Mouse (Mus musculus): ENCODE data around the gene Mrpl36. TPM values are rescaled to one million over a fixed set of nuclear protein-coding genes. Genes with fewer than 3 reads are reported as not detected.
A peak's percentile ranks its signal among the peaks of the same experiment; 100 is the strongest.

Mrpl36 gene
- polyA plus RNA-seq, 1 experiment from 2014 or later = 140 TPM

GRCm38 (mm10) chr13:73306430-73306829 is 21.9 kb upstream of the Mrpl36 start:
- 65% methylated on average over 4 of the region's 4 CpGs for WGBS
- H3K27ac ChIP-seq = no peak overlapping the region

GRCm38 (mm10) chr13:73310183-73310929 is 18.0 kb upstream of the Mrpl36 start:
- Histone ChIP-seq H3K27ac (no peak overlapping the region), H3K27me3 (peaks cover 7% of the 10 kb centered on the region; the same call in 1 of the 2 replicates), H3K36me3 (no peaks in the 10 kb centered on the region), H3K9me3 (replicated peaks) (no peaks in the 10 kb centered on the region), H3K4me3 (no peak overlapping the region), H3K4me2 (no peak overlapping the region), H3K4me1 (replicated peaks) (peaks cover 14% of the 10 kb centered on the region), H3K9ac (no peak overlapping the region)
- 33% methylated on average over 8 of the region's 8 CpGs for WGBS
- peak; percentile 75 for ATAC-seq (replicated peaks; ENCODE audit: insufficient number of reproducible peaks, insufficient read depth, low FRiP score, low read depth)

More at GRCm38 (mm10) chr13:73306430-73306829, 21.9 kb upstream of the Mrpl36 start:
- Histone ChIP-seq H3K9me3 (replicated peaks) (no peaks in the 10 kb centered on the region), H3K4me3 (no peak overlapping the region), H3K4me2 (no peak overlapping the region), H3K9ac (no peak overlapping the region), H3K4me1 (replicated peaks) (peaks cover 25% of the 10 kb centered on the region), H3K27me3 (peaks cover 7% of the 10 kb centered on the region; the same call in 1 of the 2 replicates), H3K36me3 (no peaks in the 10 kb centered on the region)
- no peak for ATAC-seq (replicated peaks; ENCODE audit: insufficient number of reproducible peaks, insufficient read depth, low FRiP score, low read depth)

- Histone ChIP-seq H3K4me1 (replicated peaks) (peaks cover under 1% of the 10 kb centered on the region; the same call in 1 of the 2 replicates), H3K4me2 (no peak overlapping the region), H3K4me3 (no peak overlapping the region), H3K9ac (no peak overlapping the region), H3K27me3 (no peaks in the 10 kb centered on the region), H3K27ac (no peak overlapping the region), H3K9me3 (replicated peaks) (no peaks in the 10 kb centered on the region), H3K36me3 (peaks cover 63% of the 10 kb centered on the region)
- 93% methylated on average over 4 of the region's 4 CpGs for WGBS
- no peak for ATAC-seq (replicated peaks; ENCODE audit: insufficient number of reproducible peaks, insufficient read depth, low FRiP score, low read depth)
Observed at GRCm38 (mm10) chr13:73320048-73320447, 8.3 kb upstream of the Mrpl36 start.

DNA sequence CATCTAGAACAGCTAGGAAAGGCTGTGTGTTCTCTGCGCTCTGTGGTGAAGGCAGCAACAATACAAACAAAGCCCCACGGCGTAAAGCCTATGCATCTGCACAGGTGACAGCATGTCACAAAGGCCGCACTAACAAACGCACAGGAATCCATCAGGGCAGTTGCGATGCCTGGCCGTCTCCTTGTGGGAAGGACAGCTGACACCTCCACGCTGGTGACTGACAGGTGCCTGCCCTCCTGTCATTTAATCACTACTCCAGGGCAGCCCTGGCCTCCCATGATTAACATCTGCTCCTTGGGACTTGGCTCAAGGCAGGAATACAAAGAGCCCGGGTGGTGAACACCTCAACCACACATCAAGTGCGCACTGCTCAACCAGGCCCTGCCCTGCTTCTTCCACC is 5.7 kb upstream of the Mrpl36 start:
- ATAC-seq (replicated peaks; ENCODE audit: insufficient number of reproducible peaks, insufficient read depth, low FRiP score, low read depth) = no peak
- Histone ChIP-seq H3K9ac (no peak overlapping the region), H3K4me1 (replicated peaks) (peaks cover 21% of the 10 kb centered on the region), H3K4me3 (no peak overlapping the region), H3K27ac (no peak overlapping the region), H3K4me2 (no peak overlapping the region), H3K36me3 (peaks cover 51% of the 10 kb centered on the region), H3K9me3 (replicated peaks) (no peaks in the 10 kb centered on the region), H3K27me3 (no peaks in the 10 kb centered on the region)
- WGBS = 82% methylated on average over 10 of the region's 10 CpGs

DNA sequence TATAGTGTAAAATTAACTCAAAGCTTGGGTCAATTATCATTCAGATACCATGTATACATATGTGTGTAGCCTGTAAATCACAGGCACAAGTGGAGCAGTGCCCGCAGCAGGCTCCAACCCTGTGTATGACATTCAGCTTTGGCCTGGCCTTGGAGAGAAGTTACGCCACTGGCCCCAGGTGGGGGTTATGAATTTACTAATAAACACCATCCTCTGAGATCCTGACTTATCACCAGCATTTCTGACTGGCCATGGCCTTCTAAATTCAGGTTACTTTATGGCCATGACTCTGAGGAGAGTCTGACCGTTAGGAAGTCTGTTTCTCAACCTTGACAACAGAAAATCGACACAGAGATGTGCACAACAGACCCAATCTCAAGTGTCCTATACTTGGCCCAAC is 4.9 kb upstream of the Mrpl36 start:
- H3K36me3 ChIP-seq = peaks cover 43% of the 10 kb centered on the region
- H3K4me2 ChIP-seq = no peak overlapping the region
- H3K9ac ChIP-seq = no peak overlapping the region
- ATAC-seq (replicated peaks; ENCODE audit: insufficient number of reproducible peaks, insufficient read depth, low FRiP score, low read depth) = no peak
- no peak overlapping the region for H3K27ac ChIP-seq
- H3K4me1 ChIP-seq (replicated peaks) = peaks cover 23% of the 10 kb centered on the region
- no peaks in the 10 kb centered on the region for H3K9me3 ChIP-seq (replicated peaks)
- no peaks in the 10 kb centered on the region for H3K27me3 ChIP-seq
- 80% methylated on average over 4 of the region's 4 CpGs for WGBS
- H3K4me3 ChIP-seq = no peak overlapping the region

- Histone ChIP-seq H3K27ac (peak overlapping the region; percentile 86), H3K4me3 (peak overlapping the region; percentile 79), H3K4me1 (replicated peaks) (peaks cover 52% of the 10 kb centered on the region), H3K9me3 (replicated peaks) (no peaks in the 10 kb centered on the region), H3K9ac (peak overlapping the region; percentile 89), H3K27me3 (no peaks in the 10 kb centered on the region), H3K36me3 (no peaks in the 10 kb centered on the region; the same call in 1 of the 2 replicates), H3K4me2 (peak overlapping the region; percentile 88)
- under 1% methylated on average over 42 of the region's 42 CpGs for WGBS
- peak; percentile 84 for ATAC-seq (replicated peaks; ENCODE audit: insufficient number of reproducible peaks, insufficient read depth, low FRiP score, low read depth)
Observed at GRCm38 (mm10) chr13:73330844-73331501, 2.7 kb downstream of the Mrpl36 start.

DNA sequence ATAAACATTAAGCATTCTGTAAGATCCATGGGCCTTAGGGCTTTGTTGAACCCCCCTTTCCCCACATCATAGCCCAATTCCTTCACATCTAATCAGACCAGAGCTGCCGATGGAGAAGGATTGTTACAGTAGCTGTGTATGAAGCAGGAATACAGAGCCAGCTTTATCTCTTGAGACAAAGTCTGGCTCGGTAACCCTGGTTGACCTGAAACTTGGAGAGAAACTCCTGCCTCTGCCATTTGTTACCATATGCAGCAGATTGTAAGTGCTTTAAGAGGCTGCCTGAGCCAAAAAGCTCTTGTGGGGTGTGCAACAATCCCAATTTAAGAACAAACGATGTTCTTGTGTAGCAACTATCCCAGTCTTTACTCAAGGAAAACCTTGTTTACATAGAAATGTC is 3.4 kb downstream of the Mrpl36 start:
- Histone ChIP-seq H3K9ac (peak overlapping the region; percentile 89), H3K36me3 (no peaks in the 10 kb centered on the region), H3K4me2 (peak overlapping the region; percentile 88), H3K4me1 (replicated peaks) (peaks cover 51% of the 10 kb centered on the region), H3K4me3 (peak overlapping the region; percentile 79), H3K9me3 (replicated peaks) (no peaks in the 10 kb centered on the region), H3K27ac (peak overlapping the region; percentile 86), H3K27me3 (no peaks in the 10 kb centered on the region)
- no peak for ATAC-seq (replicated peaks; ENCODE audit: insufficient number of reproducible peaks, insufficient read depth, low FRiP score, low read depth)
- 22% methylated on average over 3 of the region's 3 CpGs for WGBS

- Histone ChIP-seq H3K27me3 (no peaks in the 10 kb centered on the region), H3K36me3 (no peaks in the 10 kb centered on the region), H3K9me3 (replicated peaks) (no peaks in the 10 kb centered on the region), H3K9ac (no peak overlapping the region), H3K4me3 (no peak overlapping the region), H3K4me1 (replicated peaks) (peaks cover 41% of the 10 kb centered on the region), H3K27ac (peak overlapping the region; percentile 84), H3K4me2 (peak overlapping the region; percentile 23)
- 24% methylated on average over 7 of the region's 7 CpGs for WGBS
- ATAC-seq (replicated peaks; ENCODE audit: insufficient number of reproducible peaks, insufficient read depth, low FRiP score, low read depth) = peak; percentile 68
Observed at GRCm38 (mm10) chr13:73336753-73337152, 8.4 kb downstream of the Mrpl36 start.

- no peak for ATAC-seq (replicated peaks; ENCODE audit: insufficient number of reproducible peaks, insufficient read depth, low FRiP score, low read depth)
- 67% methylated on average over 9 of the region's 9 CpGs for WGBS
- H3K9me3 ChIP-seq (replicated peaks) = no peaks in the 10 kb centered on the region
- H3K27ac ChIP-seq = 0 out of 2 replicates have a peak overlapping the region, but pooled peaks have one; percentile 77
- H3K4me1 ChIP-seq (replicated peaks) = 0 out of 2 replicates have a peak, but pooled peaks cover 5% of the 10 kb centered on the region
- H3K9ac ChIP-seq = no peak overlapping the region
- H3K4me3 ChIP-seq = no peak overlapping the region
- no peaks in the 10 kb centered on the region for H3K27me3 ChIP-seq
- peak overlapping the region; percentile 41; the same call in 1 of the 2 replicates for H3K4me2 ChIP-seq
- no peaks in the 10 kb centered on the region for H3K36me3 ChIP-seq
Observed at GRCm38 (mm10) chr13:73345102-73345890, 17.0 kb downstream of the Mrpl36 start.

DNA sequence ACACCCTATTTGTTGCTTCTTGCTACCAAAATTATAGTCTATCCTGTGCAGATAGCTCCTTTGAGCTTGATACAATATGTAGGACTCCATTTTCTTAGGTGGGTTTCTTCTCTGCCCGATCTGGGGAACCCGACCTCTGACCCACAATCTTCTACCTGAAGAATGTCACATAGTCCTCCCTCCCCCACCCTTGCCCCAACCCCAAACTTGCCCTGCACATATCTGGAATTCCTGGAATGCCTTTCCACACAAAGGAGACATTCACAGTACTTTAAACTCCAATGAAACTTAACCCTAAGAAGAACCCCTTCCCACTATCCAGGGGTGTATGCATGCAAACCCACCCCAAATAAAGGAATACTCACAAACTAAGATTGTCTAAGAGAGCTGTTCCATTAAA is 17.8 kb downstream of the Mrpl36 start:
- Histone ChIP-seq H3K27me3 (no peaks in the 10 kb centered on the region), H3K36me3 (no peaks in the 10 kb centered on the region), H3K27ac (peak overlapping the region; percentile 77), H3K4me1 (replicated peaks) (0 out of 2 replicates have a peak, but pooled peaks cover 5% of the 10 kb centered on the region), H3K9me3 (replicated peaks) (no peaks in the 10 kb centered on the region), H3K4me2 (peak overlapping the region; percentile 41), H3K4me3 (no peak overlapping the region), H3K9ac (no peak overlapping the region)
- 26% methylated on average over 2 of the region's 2 CpGs for WGBS
- ATAC-seq (replicated peaks; ENCODE audit: insufficient number of reproducible peaks, insufficient read depth, low FRiP score, low read depth) = no peak

GRCm38 (mm10) chr13:73346743-73347142 is 18.4 kb downstream of the Mrpl36 start:
- Histone ChIP-seq H3K4me3 (no peak overlapping the region), H3K9ac (0 out of 2 replicates have a peak overlapping the region, but pooled peaks have one; percentile 8), H3K27ac (peak overlapping the region; percentile 77), H3K4me1 (replicated peaks) (0 out of 2 replicates have a peak, but pooled peaks cover 7% of the 10 kb centered on the region), H3K36me3 (no peaks in the 10 kb centered on the region), H3K9me3 (replicated peaks) (no peaks in the 10 kb centered on the region), H3K4me2 (peak overlapping the region; percentile 41; the same call in 1 of the 2 replicates), H3K27me3 (no peaks in the 10 kb centered on the region)
- ATAC-seq (replicated peaks; ENCODE audit: insufficient number of reproducible peaks, insufficient read depth, low FRiP score, low read depth) = no peak; the same call in 1 of the 2 replicates
- WGBS = 50% methylated on average over 4 of the region's 4 CpGs

Measured in heart, embryonic 15.5 days (tissue).